Mouse (Mus musculus): ENCODE data around the gene Coq10a.

Coq10a gene

GRCm38 (mm10) chr10:128385902-128386301 is 17.1 kb upstream of the Coq10a start:
- no peak for DNase-seq (ENCODE audit: low spot score)

- DNase-seq (ENCODE audit: low spot score): no peak
Measured at GRCm38 (mm10) chr10:128382482-128382881, 13.7 kb upstream of the Coq10a start.

GRCm38 (mm10) chr10:128380565-128380964 is 11.8 kb upstream of the Coq10a start:
- peak; percentile 56 for DNase-seq (ENCODE audit: low spot score)

GRCm38 (mm10) chr10:128379260-128379659 is 10.5 kb upstream of the Coq10a start:
- DNase-seq (ENCODE audit: low spot score): no peak

- DNase-seq (ENCODE audit: low spot score): no peak
Measured at GRCm38 (mm10) chr10:128378462-128378861, 9.7 kb upstream of the Coq10a start.

GRCm38 (mm10) chr10:128377940-128378448 is 9.2 kb upstream of the Coq10a start:
- no peak for DNase-seq (ENCODE audit: low spot score)

GRCm38 (mm10) chr10:128377222-128377939 is 8.6 kb upstream of the Coq10a start:
- no peak for DNase-seq (ENCODE audit: low spot score)

DNA sequence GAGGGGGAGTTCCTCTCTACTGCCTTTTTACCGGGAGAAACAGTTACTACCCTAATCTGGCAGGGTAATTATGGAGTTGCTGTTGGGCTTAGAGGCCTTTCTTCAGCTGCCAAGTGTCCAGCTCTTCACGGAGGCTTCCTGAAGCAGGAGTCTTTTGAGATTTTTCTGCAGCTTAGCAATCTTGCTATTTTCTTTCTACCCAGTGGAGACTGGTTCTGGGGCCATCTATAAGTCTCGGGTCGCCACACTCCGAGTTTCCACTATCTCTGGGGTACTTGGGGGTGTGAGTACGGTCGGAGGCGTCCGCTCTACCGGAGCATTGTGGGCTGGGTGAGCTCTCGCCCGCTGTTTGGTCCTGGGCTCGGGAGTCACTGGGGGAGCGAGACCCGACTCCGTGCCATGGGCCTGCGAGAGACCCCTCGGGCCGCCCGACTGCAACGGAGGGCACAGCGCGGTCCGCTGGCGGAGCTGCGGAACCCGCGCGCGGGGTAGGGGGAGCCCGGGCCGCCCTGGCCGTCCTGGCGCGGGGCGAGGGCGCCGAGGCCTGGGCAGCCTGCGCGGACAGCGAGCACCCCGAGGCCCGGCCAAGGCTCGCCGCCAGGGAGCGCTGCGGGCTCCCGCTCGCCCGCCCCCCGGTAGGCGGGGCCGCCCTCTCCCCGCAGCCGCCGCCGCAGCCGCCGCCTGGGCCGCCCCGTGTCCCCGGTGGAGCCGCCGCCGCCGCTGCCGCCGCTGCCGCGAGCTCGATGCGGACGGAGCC is 7.8 kb upstream of the Coq10a start, which contains the start of gene Ankrd52:
Gene Ankrd52, plus strand, starts transcription at position 661 of the 757 bp plus-strand sequence.
- DNase-seq (ENCODE audit: low spot score): peak; percentile 72

DNA sequence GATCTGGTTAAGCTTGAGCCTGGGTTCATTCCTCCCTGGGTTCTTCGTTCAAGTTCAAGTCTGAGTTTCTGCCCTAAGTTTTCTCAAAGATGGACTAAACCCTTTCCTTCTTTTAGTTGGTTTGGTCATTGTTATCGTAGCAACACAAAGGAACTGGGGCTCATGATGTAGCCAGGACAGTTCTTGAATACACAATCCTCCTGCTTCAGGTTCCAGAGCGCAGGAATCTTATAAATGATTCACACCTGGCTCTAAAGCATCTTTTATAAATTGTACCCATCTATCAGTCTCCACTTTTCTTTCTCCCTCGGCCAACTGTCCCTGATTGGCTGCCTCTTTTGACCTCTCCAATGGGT is 7.3 kb upstream of the Coq10a start:
- no peak for DNase-seq (ENCODE audit: low spot score)

- no peak for DNase-seq (ENCODE audit: low spot score)
Measured at GRCm38 (mm10) chr10:128374393-128374792, 5.6 kb upstream of the Coq10a start.

DNA sequence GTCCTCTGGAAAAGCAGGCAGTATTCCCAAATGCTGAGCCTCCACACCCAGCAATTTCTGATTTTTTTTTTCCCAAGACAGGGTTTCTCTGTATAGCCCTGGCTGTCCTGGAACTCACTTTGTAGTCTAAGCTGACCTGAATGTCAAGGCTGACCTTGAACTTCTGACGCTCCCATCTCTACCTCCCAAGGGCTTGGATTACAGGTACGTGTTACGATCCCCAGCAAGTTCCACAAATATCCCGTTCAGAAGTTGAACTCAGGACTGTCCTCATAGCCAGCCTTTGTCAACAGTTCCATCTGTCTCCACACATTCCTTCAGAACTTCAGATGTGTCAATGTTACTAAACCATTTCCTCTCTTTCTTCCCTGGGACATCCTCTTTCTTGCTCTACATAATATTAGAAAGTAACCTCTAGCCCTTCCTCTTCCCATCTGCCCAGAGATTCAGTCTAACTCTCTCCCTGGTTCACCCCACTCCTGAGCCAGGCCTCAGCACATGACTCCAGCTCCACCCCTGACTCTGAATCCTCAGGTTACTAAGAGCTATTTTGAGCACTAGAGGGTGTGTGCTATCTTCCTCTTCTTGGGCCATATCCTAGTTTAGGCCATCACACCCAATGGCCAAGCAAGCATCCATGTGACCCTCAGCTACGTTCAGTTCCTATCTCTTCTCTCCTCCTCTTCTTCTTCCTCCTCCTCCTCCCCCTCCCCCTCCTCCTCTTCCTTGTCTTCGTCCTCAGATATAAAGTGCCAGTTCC is 4.4 kb upstream of the Coq10a start:
- DNase-seq (ENCODE audit: low spot score): no peak

DNA sequence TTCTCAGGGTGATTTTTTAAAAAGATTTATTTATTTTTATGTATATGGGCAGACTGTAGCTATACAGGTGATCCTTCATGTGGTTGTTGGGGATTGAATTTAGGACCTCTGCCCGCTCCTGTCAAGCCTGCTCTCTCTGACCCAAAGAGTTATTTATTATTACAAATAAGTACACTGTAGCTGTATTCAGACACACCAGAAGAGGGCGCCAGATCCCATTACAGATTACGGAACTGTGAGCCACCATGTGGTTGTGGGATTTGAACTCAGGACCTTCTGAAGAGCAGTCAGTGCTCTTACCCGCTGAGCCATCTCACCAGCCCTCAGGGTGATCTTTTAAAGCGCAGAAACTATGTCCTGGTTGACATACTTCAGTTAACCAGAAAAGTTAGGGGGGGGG is 3.3 kb upstream of the Coq10a start:
- DNase-seq (ENCODE audit: low spot score): no peak

DNA sequence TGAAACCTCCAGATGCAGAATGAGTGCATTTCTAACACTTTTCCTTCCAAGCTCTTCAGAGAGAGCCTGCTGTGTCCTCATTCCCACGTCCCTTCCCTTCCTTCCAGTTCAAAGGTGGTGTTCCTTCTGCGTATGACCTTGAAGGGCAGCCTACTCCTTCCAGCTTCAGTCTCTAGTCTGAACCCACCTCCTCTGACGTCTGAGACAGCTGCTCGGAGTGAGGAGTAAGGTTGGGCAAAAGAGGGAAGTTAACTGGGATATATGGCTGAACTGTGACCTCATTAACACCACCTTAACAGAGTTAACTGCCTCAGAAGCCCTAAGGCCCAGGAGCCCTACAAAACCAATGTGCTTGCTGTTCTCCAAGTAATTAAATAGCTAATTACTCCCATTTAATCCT is 1.8 kb upstream of the Coq10a start:
- DNase-seq (ENCODE audit: low spot score): no peak

- DNase-seq (ENCODE audit: low spot score): no peak
Measured at GRCm38 (mm10) chr10:128370021-128370420, 1.2 kb upstream of the Coq10a start.

- DNase-seq (ENCODE audit: low spot score): no peak
Measured at GRCm38 (mm10) chr10:128369599-128369998, 802 bp upstream of the Coq10a start.

GRCm38 (mm10) chr10:128369218-128369543 is 384 bp upstream of the Coq10a start:
- DNase-seq (ENCODE audit: low spot score): no peak

GRCm38 (mm10) chr10:128367899-128368401 is 847 bp downstream of the Coq10a start:
- DNase-seq (ENCODE audit: low spot score): no peak

GRCm38 (mm10) chr10:128362568-128362967 is 6.2 kb downstream of the Coq10a start:
- no peak for DNase-seq (ENCODE audit: low spot score)

DNA sequence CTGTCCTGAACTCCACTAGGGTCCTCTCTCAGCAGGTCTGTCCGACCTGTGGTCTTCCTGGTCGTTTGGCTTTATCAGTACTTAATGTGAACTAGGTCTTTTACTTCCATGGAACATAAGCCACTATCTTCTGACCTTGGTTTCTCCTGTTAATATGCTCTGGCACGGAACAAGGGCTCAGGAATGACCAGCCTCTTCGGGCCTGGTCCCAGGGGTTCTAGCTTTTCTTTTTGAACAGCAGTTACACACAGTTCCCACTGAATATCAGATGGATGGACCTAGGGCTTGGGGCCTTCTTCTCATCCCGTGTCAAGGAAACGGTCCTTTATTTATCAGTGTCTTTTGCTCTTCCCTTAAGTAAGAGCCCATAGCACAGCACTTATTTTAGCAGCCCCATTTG is 7.0 kb downstream of the Coq10a start:
- no peak for DNase-seq (ENCODE audit: low spot score)

- DNase-seq (ENCODE audit: low spot score): no peak
Measured at GRCm38 (mm10) chr10:128359226-128359625, 9.6 kb downstream of the Coq10a start.

DNA sequence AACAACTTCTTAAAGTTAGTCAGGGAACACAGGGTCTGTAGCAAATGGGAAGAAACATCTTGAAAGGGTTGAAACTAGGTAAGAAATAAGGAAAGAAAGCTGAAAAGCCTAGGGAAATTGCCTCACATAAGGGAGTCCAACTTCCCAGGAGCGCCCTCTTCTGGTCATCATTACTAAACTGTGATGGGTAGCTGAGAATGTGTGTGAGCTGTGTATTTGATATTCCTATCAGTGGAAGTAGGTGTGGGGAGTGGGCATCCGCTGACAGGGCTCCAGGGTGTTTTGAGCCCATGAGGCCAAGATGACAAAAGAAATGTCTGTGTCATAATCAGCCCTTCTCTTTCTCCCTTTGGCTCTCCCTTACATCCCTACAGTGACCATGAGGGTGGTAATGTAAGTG is 10.0 kb downstream of the Coq10a start:
- peak; percentile 63 for DNase-seq (ENCODE audit: low spot score)

- DNase-seq (ENCODE audit: low spot score): no peak
Measured at GRCm38 (mm10) chr10:128347541-128347940, 21.3 kb downstream of the Coq10a start.
